Mouse (Mus musculus) 416B (cell line): ENCODE measurements around the gene Rrp12.
A peak's percentile ranks its signal among the peaks of the same experiment; 100 is the strongest.
"Not testable (repeated sequence)": the region's sequence is repeated elsewhere in the genome, so short reads cannot be mapped to it uniquely, and the experiment has no call there.

ENCODE experiments used
- DNase-seq: peaks from one replicate; pipeline ENCODE4 v3.0.0; 2011; ENCODE audit warnings: low read depth

Gene Rrp12

DNA sequence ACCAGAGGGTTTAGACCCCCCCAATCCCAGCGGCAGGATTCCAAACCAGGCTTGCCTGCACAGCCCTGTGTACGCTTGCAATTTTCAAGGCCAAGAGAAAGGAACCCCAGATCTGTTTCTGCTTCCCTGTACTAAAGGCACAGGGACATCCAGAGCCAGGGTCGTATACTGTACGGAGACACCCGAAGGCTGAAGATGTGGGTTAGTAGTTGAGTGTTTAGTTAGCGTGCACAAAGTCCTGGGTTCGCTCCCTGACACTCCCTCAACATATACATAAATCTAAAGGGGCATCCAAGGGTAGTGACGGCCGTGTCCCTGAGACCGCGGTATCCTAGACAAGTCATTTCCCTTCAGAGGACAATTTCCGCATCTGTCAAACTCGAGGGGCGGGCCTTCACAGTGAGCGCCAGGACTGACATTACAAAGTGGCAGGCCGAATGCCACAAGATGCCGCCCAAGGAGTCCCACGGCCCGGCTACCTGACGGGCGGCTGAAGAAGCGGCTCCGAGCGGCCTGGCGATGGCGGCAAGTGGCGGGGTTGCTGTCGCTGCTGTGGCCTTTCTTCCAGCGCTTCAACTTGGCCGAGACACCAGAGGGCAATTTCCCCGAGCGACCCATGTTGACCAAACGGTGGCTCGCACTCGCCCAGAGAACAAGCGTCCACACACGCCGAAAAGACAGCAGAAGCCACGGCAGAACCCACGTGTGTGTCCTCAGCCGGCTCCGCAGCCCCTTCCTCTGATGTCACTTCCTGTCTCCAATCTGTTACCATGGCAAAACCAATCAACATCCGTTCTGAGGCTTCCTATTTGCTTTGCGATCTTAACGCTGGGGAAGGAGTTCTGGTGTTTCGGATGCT is at the start of gene Rrp12:
Gene Rrp12, minus strand, starts transcription at position 714 of the 859 bp plus-strand sequence.
- DNase-seq, result peak; percentile 96

DNA sequence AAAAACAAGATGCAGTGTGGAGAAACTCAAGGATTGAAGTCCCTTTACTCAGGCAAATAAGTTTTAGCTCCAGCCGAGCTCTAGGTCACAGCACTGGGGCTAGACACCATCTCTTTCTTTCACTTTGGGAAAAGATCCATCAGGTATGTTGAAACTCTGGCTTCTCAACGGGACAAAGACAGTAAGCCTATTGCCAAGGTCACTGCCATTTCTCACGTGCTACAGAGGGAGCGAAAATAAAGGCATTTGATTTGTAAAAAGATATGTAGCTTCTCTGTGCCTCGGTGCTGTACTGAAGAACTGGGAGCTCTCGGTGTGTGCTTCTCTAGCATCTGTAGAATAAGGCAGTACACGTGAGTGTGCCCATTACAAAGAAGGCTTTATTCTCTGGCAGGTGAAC is 47.9 kb upstream of the Rrp12 start:
- no peak for DNase-seq

DNA sequence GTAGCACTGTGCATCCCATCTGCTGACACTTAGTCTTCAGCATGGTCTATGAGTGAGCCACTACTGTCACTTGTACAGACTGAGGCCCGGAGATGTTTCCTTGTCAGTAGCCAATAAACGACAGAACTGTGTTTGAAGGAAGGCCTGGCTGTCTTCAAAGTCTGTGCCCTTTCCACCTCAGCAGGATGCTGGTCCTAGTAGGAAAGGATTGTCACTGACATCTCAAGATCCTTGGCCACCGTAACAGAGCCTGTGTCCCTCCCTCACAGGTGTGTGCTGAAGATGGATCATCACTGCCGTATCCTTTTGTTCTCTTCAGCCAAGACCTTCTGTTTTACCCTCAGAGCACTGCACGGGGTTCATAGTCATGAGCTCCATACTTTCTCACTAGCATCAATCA is 42.6 kb upstream of the Rrp12 start:
- DNase-seq, result no peak

DNA sequence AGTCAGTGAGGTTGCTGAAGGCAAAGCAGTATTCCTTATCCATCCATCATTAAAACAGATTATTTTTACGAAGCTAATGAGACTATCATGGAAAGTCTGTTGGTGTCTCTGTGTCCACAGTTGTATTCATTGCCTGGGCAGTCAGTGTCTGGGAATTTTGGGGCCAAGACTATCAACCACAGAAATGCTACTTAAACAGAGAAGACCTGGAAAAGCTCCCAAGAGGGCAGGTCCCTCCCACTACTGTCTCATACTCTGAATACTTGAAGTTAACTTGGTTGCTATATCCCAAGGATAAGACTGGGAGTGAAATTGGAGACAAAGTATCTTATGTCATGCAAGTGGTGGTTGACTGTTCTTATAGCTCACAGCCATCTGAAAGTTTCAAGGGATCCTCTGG is 39.9 kb upstream of the Rrp12 start:
- DNase-seq, result no peak

DNA sequence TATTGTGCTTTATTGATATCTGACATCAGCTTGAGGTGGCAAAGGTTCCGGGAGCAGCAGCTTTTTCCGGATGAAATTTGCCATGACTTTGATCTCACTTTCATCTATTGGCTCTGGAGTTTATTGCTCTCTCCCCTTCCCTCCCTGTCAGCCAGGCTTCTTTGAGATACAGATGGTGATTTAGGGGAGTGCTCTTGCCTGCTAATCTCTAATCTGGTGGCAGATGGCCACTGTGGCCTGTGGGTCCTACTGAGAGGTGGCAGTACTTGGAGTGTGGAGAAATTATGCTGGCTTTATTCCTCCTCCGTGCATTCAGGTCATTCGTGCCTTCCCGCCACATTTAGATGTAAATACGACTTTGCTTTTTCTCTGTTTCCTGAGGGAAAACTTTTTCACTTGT is 38.2 kb upstream of the Rrp12 start:
- peak; percentile 50 for DNase-seq

DNA sequence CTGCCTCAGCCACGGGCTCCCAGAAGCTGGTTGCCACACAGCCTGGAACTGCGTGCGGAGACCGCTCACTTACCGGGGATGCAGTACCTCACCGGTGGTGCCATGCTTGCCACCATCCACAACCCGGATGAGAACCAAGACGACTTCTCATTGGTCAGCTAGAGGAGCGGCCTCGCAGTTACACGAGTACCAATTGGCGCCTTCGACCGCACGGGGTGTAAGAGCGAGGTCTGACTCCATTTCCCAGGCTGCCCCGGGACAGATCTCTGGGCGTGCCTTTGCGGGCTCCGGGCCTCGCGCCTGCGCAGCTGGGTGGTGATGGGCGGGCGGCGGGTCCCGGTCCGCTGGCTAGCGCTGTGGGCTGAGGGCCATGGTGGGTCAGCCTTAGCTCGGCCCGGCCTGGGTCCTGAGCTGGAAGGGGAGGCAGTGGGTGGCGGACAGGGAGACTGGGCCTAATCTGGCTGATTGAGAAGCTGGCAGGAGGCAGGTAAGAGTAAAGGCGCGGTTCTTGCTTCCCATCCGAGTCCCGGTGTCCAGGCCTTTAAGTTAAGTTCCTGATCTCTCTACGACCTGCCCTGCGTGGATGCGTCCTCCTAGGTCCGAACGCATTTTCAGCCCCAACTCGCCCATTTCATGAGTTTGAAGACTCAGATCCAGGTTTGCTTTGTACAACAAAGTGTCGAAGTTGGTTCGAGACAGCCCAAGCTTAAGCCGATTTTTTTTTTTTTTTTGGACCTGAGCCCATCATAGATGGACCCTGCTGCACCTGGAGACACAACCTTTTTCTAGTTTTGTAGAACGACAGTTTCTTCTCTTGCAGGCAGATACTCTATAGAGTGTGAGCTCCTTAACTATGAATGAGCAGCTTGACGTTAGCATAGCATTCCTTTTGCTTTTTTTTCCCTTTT is 37.5 kb upstream of the Rrp12 start, which contains the start of the genes Exosc1 and Zdhhc16:
Gene Exosc1, minus strand, starts transcription at position 245 of the 908 bp plus-strand sequence.
Gene Zdhhc16, plus strand, starts transcription at position 302 of the 908 bp plus-strand sequence.
- DNase-seq, result peak; percentile 98

DNA sequence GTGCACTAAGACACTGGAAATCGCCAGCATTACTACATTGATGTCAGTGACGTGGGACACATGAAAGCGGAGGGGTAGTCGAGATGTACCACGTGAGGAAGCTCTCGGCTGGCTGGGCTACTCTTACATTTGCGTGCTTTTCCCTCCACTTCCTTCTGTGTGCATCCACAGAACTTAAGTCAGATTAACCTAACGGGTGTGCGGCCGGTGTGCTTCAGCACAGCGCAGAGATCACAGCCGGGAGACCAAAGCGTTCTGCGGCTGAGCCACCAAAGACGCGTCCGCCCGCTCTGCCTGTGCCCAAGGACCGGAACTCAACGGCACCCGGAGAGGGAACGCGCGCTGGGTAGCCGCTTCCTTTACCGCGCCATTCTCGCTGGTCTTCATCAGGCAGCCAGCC is 36.7 kb upstream of the Rrp12 start:
- peak; percentile 70 for DNase-seq

DNA sequence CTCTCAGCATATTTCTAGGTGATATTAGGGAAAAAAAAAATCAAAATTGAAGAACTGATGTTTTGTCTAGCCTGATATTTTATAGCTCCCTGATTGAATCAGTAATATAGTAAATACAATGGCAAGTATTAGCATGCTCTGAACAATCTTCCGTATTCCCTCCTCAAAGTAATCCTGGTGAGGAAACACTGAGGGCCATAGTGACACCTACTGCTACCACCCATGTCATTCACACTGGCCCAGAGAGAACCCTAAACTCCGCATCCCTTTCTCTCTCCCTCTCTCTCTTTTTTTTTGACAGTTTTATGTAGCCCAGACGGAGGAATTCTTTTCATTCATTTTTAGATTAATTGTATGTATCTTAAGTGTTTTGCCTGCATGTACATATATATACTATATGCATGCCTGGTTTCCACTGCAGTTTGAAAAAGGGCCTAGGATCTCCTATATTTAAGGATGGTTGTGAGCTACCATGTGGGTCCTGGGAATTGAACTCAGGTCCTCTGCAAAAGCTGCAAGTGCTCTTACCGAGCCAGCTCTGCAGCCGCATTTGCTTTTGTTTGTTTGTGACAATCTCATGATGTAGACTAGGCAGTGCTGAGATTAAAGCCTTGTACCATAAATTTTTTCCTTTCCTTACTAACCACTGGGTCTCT is 24.6 kb upstream of the Rrp12 start:
- no peak for DNase-seq

DNA sequence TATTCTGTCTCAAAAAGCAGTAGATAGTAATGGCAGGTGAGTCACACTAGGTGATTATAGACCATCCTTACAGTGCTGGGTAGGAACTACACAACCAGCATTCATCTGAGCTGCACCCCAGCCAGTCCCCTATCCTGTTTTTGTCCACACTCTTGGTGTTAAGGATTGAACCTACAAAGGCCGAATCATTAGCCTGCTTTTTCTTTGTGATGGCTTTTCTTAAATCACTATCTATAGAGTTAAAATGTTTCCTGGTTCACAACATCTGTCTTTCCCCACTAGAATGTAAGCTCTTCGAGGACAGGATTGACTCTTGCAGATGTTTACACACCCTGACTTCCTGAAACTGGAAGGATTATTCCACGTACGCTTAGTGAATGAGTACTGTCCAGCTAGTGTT is 23.5 kb upstream of the Rrp12 start:
- DNase-seq, result peak; percentile 36

DNA sequence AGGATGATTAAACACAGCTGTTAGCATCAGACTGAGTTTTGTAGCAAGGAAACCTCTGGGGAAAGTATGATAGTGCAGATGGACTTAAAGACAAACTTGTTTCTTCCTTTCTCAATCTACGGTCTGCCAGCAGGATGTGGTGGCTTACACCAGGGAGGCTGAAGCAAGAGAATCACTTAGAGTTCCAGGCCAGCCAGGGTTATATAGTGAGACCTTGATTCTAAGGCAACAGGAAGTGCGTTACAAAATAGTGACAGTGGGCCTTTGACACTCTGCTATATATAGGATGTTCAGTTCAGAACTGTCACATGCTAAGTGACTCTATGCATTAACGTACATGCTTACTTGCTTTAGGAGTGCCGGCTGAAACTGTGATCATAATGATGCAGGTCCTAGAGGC is 20.9 kb upstream of the Rrp12 start:
- peak; percentile 90 for DNase-seq

DNA sequence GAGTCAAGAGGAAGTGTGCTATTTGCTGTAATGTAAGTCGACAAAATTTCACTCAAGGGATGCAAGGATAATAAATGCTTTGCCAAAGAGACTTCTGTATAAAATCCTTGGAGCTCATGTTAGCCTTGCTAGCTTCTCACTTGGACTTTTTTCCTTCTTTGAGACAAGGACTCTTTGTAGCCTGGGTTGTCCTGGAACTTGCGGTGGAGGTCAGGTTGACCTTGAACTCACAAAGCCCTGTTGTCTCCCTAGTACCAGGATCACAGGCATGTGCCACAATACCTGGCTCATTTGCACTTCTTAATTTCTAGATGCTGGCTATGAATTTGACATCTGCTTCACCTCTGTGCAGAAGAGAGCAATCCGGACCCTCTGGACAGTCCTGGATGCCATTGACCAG is 19.3 kb upstream of the Rrp12 start:
- no peak for DNase-seq

DNA sequence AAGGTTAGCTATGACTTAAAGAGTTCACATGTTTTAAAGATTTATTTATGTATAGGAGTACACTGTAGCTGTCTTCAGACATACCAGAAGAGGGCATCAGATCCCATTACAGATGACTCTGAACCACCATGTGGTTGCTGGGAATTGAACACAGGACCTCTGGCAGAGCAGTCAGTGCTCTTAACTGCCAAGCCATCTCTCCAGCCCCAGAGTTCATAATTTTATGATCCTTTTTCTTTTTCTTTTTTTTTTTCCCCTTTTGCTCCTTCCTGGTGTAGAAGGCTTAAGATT is 18.6 kb upstream of the Rrp12 start:
- DNase-seq, result not testable (repeated sequence)

DNA sequence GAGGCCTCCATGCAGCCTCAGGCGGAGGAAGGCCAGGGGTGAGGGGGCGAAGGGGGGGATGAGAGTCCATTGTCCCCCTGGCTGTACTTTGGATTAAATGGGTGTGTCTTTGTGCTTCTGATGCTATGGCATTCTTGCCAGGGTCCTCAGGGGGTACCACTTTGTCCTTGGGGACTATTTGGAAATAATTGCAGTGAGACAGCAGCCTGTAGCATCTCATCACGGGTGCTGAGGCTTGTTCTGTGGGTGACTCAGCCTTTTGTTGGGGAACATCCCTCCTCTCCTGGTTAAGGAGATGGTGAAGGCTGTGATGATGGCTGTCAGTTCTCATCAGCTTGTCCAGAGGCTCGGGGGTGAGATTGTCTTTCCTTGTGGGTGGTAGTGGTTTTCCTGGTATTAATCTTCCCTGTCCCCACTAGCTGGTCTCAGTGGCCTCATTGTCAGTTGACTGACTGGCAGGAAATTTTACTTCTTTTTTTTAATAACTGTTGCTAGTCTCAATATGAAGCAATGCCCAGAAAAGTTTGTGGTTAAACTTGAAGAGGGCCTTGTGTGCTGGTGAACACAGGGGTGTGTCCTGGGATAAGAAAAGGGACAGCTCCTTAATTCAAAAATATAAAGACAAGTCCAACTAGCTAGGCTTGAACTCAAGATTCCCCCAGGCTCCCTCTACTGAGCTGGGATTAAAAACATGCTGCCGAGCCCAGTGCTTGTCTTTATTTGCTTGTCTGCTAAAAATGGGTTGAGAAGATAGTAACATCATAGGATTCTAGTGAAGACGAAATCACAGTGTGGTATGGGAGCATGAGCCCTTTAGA is 18.0 kb upstream of the Rrp12 start:
- DNase-seq, result peak; percentile 85

DNA sequence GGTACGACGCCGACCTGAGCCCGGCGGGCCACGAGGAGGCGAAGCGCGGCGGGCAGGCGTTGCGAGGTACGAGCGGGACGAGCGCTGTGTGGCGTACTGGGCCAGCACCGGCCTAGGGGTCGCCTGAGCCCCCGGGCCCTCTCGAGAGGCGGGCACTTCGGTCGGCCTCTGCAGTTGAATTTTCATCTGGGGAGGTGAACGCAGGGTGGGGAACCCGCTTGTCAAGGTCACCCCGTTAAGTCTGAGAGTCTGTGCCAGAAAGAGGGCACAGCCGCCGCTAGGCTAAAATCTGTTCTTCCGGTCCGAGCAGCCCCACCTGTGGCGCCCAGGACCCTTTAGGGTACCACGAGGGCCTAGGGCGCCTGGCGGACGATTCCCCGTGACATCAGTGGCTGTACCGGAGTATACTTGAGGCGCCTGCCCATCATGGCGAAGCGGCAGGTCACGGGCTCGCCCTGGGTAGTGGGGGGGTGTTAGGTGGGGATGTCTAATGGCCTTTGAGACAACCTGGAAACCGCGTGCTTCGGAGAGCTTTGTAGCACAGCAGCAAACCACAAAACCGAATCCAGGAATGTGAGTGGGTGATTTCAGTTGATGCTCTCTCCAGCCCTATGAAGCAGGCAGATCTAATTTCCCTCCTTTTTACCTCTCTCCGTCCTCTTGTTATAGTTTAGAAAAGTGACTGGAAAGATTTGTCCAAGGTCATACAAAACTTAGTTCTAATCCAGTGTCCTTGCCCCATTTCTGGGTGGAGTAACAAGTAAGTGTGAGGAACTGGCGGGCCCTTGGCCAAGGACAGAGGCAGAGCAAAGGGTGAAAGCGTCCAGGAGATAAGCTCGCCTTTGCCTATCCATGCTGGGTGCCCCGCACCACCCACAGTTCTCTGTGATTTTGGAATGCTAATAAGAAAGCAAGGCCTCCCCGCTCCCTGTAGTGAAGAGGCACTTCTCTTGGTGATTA is 16.4 kb upstream of the Rrp12 start:
- peak; percentile 36 for DNase-seq

DNA sequence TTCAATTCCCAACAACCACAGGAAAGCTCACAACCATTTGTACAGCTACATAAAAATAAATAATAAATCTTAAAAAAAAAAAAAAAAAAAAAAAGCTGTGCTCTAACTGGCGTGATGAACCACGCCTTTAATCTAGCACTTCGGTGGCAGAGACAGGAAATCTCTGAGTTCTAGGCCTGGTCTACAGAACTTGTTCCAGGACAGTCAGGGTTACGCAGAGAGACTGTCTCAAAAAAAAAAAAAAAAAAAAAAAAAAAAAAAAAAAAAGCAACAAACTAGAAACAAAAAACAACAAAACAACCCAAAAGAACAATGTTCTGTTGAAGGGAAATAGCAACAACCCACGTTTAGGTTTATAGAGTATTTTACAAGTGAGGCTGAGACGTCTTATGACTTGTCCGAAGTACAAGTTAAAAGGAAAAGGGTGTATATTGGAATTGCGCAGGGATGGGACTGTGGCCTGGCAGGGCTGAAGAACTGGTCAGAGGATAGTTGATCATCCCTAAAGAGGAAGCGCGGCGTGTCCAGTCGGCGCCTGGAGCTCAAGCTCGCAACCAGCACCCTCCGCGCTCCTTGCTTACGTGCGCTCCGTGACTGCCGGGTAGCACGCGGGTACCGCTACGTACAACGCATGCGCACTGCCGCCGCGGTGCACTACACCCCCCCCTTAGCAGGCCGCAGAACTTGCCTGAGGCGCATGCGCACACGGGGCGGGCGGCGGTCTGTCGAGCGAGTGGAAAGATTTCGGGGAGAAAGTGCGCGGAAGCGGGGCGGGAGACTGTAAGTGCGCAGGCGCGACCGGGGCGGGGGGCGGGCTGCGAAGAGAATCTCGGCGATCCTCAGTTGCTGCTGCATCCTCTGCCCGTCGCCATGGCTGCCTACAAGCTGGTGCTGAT is 15.5 kb upstream of the Rrp12 start, which contains the start of gene Pgam1:
Gene Pgam1, plus strand, starts transcription at position 746 of the 896 bp plus-strand sequence.
- DNase-seq, result peak; percentile 99

DNA sequence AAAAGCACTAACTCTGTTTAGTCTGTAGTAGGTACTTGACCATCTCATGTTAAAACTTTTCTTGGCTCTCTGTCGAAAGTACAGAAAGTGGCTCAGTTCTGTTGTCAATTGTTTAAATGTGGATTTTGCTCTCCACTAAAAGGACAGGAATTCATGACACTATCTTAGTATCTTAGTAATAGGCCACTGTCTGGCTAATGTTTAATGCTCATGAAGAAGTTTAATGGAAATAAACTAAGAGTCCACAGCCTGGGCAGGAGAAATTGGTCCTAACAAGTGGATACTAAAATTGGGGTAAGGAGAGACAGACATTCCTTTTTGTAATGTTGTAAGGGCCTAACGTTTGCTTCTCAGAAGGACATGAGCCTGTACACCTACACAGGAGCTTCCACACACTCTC is 14.4 kb upstream of the Rrp12 start:
- DNase-seq, result no peak

DNA sequence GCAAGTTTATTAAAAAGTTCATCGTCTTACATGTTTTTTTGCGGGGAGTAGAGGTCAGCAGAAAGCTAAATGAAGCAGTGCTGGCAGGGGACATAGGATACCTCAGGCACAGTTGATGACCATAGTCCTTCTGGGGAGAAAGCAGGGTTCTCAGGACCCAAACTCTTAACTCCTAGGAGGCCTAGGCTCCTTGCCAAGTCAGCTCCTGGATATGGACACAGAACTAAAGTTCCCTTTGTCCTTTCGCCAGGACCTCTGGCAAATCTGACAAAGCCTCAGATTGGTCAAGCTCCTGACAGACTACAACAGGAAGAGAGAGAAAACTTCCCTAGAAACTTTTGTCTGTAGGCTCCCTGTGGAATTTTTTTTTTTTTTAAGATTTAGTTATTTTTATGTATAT is 12.8 kb upstream of the Rrp12 start:
- DNase-seq, result no peak

DNA sequence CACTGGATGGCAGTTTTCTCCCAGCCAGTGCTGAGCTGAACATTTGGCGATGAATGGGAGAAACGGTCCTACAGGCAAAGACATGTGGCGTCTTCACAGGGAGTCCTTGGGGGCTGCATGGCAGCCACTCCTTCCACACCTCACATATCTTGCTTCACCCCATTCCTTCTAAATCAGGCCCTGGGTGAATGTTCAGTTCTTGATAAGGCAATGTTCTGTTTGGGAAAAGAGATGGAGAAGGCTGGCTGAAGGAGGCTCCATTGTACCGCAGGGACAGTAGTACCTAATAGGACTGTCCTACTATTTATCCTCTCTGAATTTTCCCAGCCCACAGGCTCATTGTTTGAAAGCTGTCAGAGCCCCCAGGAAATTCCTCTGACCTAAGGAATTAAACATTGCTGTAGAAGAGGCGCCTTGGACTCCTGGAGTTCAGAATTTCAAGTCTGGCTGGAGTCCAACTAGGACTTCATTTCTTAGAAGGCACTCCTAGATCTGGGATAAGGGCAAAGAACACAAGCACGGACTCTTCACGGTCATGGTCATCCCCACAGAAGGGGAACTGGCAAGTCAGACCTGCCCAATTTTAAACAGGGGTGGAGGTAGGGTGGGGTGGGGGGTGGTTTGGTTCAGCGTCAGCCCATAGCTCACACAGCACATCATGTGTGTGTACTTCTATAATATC is 11.2 kb upstream of the Rrp12 start:
- no peak for DNase-seq
